Mouse (Mus musculus): ENCODE results near the gene Bpifb4. TPM values are rescaled to one million over a fixed set of nuclear protein-coding genes. Genes with fewer than 3 reads are reported as not detected.

Bpifb4 gene
- polyA plus RNA-seq, 1 experiment from 2014 or later: not detected

DNA sequence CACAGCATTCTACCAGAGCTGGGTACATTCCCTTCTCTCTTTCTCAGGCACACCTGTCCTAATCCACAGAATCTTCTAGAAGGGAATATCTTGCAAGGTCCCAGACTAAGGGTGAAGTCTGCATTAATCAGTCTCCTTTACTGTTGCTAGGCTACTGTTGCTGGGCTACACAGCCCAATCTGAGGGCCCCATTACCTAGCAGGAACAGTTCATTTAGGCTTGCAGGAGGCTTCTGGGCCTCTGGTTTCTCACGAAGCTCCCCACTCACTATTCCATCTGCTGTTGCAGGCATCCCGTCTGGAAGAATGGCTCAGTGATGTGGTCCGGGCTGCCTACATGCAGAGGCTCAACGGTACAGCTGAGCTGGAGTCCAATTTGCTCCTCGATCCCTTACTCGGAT lies 6.9 kb upstream of the Bpifb4 start:
- no peak overlapping the region for H3K4me2 ChIP-seq (ENCODE audit: low read depth, low read length)
- no peaks in the 10 kb centered on the region for H3K9me3 ChIP-seq (ENCODE audit: control insufficient read depth, low read length)
- H3K4me1 ChIP-seq (ENCODE audit: control insufficient read depth, insufficient read depth, low read length): no peaks in the 10 kb centered on the region
- H3K27ac ChIP-seq (ENCODE audit: low read depth, low read length): no peak overlapping the region
- H3K4me3 ChIP-seq (ENCODE audit: low read depth, low read length): no peak overlapping the region
- no peak for ATAC-seq (ENCODE audit: low read depth)
- no peak overlapping the region for H3K9ac ChIP-seq (replicated peaks; ENCODE audit: low read depth, low read length)
- H3K36me3 ChIP-seq (ENCODE audit: control insufficient read depth, insufficient read depth, low read length): no peaks in the 10 kb centered on the region
- no peaks in the 10 kb centered on the region for H3K27me3 ChIP-seq (ENCODE audit: control insufficient read depth, insufficient read depth, low read length)
- WGBS: 59% methylated on average over 6 of the region's 6 CpGs

DNA sequence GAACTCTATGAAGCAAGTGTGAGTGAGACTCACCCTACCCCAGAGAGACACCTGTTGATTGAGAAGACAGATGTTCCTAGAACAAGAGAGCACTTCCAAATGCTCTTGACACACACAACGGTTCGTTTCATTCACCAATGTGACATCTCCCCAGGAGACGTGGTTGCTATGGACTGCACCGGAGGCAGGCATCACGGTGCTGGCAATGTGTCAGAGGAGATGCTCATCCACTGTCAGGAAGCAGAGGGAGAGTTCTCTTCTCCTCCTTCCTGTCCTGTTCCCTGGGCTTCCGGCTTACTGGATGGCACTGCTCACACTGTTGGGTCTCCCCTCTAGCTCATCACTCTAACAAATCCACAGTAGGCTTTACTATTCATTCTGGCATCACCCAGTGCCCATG lies 4.7 kb upstream of the Bpifb4 start:
- Histone ChIP-seq H3K36me3 (ENCODE audit: control insufficient read depth, insufficient read depth, low read length) (no peaks in the 10 kb centered on the region), H3K4me3 (ENCODE audit: low read depth, low read length) (no peak overlapping the region), H3K27me3 (ENCODE audit: control insufficient read depth, insufficient read depth, low read length) (no peaks in the 10 kb centered on the region), H3K9me3 (ENCODE audit: control insufficient read depth, low read length) (no peaks in the 10 kb centered on the region), H3K27ac (ENCODE audit: low read depth, low read length) (no peak overlapping the region), H3K4me1 (ENCODE audit: control insufficient read depth, insufficient read depth, low read length) (no peaks in the 10 kb centered on the region), H3K9ac (replicated peaks; ENCODE audit: low read depth, low read length) (no peak overlapping the region), H3K4me2 (ENCODE audit: low read depth, low read length) (no peak overlapping the region)
- WGBS: 55% methylated on average over 6 of the region's 6 CpGs
- ATAC-seq (ENCODE audit: low read depth): no peak

DNA sequence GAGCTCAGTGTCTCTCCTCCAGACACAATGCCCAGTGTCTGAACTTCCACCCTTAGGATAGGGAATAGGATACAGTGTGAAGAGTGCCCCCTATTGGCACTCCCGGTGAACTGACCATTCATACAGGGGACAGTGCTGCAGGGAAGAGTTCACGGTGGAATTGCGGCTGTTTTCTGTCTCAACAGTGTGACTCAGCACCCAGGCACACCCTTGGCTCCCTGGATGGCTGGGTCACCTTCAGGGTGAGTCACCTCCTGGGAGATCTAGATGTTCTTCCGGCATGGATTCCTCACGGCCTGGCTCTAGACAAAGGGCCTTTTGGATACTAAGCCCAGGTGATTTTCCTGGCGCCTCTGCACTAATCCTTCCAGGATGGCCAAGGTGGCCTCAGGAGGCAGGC lies 2.7 kb upstream of the Bpifb4 start:
- no peaks in the 10 kb centered on the region for H3K36me3 ChIP-seq (ENCODE audit: control insufficient read depth, insufficient read depth, low read length)
- no peaks in the 10 kb centered on the region for H3K9me3 ChIP-seq (ENCODE audit: control insufficient read depth, low read length)
- ATAC-seq (ENCODE audit: low read depth): no peak
- no peak overlapping the region for H3K27ac ChIP-seq (ENCODE audit: low read depth, low read length)
- H3K27me3 ChIP-seq (ENCODE audit: control insufficient read depth, insufficient read depth, low read length): no peaks in the 10 kb centered on the region
- H3K4me2 ChIP-seq (ENCODE audit: low read depth, low read length): no peak overlapping the region
- H3K4me1 ChIP-seq (ENCODE audit: control insufficient read depth, insufficient read depth, low read length): no peaks in the 10 kb centered on the region
- 91% methylated on average over 6 of the region's 6 CpGs for WGBS
- no peak overlapping the region for H3K4me3 ChIP-seq (ENCODE audit: low read depth, low read length)
- H3K9ac ChIP-seq (replicated peaks; ENCODE audit: low read depth, low read length): no peak overlapping the region

DNA sequence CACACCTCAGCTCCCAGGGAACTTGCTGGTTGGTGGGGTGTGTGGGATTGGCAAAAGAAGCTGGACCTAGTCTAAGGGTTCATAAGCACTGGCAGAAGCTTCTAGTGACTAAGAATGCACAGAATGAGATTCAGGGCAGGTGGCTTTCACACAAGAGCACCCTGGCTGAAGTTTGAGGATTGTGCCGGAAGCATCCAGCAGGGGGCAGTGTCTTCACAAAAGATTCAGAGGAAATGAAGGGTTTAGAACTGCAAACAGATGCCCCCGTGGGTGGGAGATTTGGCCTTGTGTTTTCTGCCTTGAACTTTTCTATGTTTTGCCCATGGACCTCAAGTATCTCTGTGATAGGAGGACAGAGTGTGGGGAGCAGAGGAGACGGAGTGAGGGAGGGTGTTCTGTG lies 5.5 kb downstream of the Bpifb4 start:
- whole genome bisulfite sequencing: 39% methylated on average over 3 of the region's 3 CpGs
- Histone ChIP-seq H3K36me3 (ENCODE audit: control insufficient read depth, insufficient read depth, low read length) (no peaks in the 10 kb centered on the region), H3K9ac (replicated peaks; ENCODE audit: low read depth, low read length) (no peak overlapping the region), H3K9me3 (ENCODE audit: control insufficient read depth, low read length) (no peaks in the 10 kb centered on the region), H3K4me1 (ENCODE audit: control insufficient read depth, insufficient read depth, low read length) (no peaks in the 10 kb centered on the region), H3K27ac (ENCODE audit: low read depth, low read length) (no peak overlapping the region), H3K27me3 (ENCODE audit: control insufficient read depth, insufficient read depth, low read length) (no peaks in the 10 kb centered on the region), H3K4me3 (ENCODE audit: low read depth, low read length) (no peak overlapping the region), H3K4me2 (ENCODE audit: low read depth, low read length) (no peak overlapping the region)
- ATAC-seq (ENCODE audit: low read depth): no peak

DNA sequence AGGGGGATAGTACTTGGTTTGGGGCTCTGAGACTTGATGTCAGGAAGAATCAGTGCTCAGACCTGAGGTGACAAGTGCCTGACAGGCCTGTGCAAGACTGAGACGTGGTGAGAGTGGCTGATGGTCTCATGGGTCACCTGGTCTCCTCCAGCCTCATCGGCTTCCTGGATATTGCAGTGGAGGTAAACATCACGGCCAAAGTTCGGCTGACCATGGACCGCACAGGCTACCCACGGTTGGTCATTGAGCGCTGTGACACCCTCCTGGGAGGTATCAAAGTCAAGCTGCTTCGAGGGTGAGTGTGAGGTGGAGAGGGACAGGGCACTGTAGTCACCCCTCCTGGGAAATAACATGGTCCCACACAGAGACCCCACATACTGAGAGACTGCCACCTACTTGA lies 6.6 kb downstream of the Bpifb4 start:
- H3K4me1 ChIP-seq (ENCODE audit: control insufficient read depth, insufficient read depth, low read length): no peaks in the 10 kb centered on the region
- no peaks in the 10 kb centered on the region for H3K36me3 ChIP-seq (ENCODE audit: control insufficient read depth, insufficient read depth, low read length)
- 91% methylated on average over 8 of the region's 8 CpGs for WGBS
- H3K9me3 ChIP-seq (ENCODE audit: control insufficient read depth, low read length): no peaks in the 10 kb centered on the region
- H3K4me2 ChIP-seq (ENCODE audit: low read depth, low read length): no peak overlapping the region
- H3K9ac ChIP-seq (replicated peaks; ENCODE audit: low read depth, low read length): no peak overlapping the region
- H3K27ac ChIP-seq (ENCODE audit: low read depth, low read length): no peak overlapping the region
- H3K4me3 ChIP-seq (ENCODE audit: low read depth, low read length): no peak overlapping the region
- H3K27me3 ChIP-seq (ENCODE audit: control insufficient read depth, insufficient read depth, low read length): no peaks in the 10 kb centered on the region
- ATAC-seq (ENCODE audit: low read depth): no peak

DNA sequence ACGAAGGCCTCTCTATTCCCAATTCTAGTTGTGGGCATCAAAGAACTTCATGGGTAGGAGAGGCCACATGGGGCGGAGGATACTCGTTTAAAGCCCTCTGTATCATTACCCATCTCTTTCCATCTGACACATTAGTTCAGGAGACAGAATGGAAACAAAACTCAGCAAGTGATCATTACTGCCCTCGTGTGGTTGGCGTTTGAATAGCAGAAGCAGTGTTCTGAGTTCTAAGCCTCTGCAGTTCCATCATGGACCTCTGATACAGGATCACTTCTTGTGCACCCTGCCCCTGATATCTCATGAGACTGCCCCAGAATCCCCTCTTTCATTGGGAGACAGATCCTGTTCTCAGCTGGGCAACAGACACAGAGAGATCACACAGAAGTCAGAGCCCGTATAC lies 14.9 kb downstream of the Bpifb4 start:
- WGBS: 33% methylated on average over 6 of the region's 6 CpGs
- no peaks in the 10 kb centered on the region for H3K4me1 ChIP-seq (ENCODE audit: control insufficient read depth, insufficient read depth, low read length)
- no peak for ATAC-seq (ENCODE audit: low read depth)
- H3K36me3 ChIP-seq (ENCODE audit: control insufficient read depth, insufficient read depth, low read length): no peaks in the 10 kb centered on the region
- H3K9me3 ChIP-seq (ENCODE audit: control insufficient read depth, low read length): no peaks in the 10 kb centered on the region
- no peak overlapping the region for H3K4me3 ChIP-seq (ENCODE audit: low read depth, low read length)
- H3K27ac ChIP-seq (ENCODE audit: low read depth, low read length): no peak overlapping the region
- H3K4me2 ChIP-seq (ENCODE audit: low read depth, low read length): no peak overlapping the region
- H3K9ac ChIP-seq (replicated peaks; ENCODE audit: low read depth, low read length): no peak overlapping the region
- no peaks in the 10 kb centered on the region for H3K27me3 ChIP-seq (ENCODE audit: control insufficient read depth, insufficient read depth, low read length)

DNA sequence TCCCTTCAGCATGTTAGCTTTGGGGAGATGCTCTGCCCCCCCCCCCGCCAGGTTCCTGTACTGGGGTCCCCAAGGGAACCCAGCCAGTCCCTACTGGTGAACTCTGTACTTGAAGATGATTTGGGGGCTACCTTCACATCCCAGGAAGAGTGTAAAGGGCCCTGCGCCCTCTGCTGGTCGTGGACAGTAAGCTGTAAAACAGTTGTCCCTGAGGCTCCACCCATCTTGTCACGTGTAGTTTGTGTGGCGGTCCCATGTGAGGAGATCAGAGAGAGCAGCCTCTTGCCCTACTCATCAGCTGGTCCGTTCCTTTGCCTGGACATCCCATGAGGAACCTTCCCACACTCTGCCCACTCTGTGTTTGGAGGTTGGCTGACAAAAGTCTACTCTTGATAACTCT lies 15.8 kb downstream of the Bpifb4 start:
- no peak overlapping the region for H3K4me3 ChIP-seq (ENCODE audit: low read depth, low read length)
- H3K4me1 ChIP-seq (ENCODE audit: control insufficient read depth, insufficient read depth, low read length): no peaks in the 10 kb centered on the region
- no peaks in the 10 kb centered on the region for H3K9me3 ChIP-seq (ENCODE audit: control insufficient read depth, low read length)
- 11% methylated on average over 6 of the region's 6 CpGs for WGBS
- H3K4me2 ChIP-seq (ENCODE audit: low read depth, low read length): no peak overlapping the region
- no peaks in the 10 kb centered on the region for H3K36me3 ChIP-seq (ENCODE audit: control insufficient read depth, insufficient read depth, low read length)
- no peak for ATAC-seq (ENCODE audit: low read depth)
- no peak overlapping the region for H3K27ac ChIP-seq (ENCODE audit: low read depth, low read length)
- no peaks in the 10 kb centered on the region for H3K27me3 ChIP-seq (ENCODE audit: control insufficient read depth, insufficient read depth, low read length)
- no peak overlapping the region for H3K9ac ChIP-seq (replicated peaks; ENCODE audit: low read depth, low read length)

DNA sequence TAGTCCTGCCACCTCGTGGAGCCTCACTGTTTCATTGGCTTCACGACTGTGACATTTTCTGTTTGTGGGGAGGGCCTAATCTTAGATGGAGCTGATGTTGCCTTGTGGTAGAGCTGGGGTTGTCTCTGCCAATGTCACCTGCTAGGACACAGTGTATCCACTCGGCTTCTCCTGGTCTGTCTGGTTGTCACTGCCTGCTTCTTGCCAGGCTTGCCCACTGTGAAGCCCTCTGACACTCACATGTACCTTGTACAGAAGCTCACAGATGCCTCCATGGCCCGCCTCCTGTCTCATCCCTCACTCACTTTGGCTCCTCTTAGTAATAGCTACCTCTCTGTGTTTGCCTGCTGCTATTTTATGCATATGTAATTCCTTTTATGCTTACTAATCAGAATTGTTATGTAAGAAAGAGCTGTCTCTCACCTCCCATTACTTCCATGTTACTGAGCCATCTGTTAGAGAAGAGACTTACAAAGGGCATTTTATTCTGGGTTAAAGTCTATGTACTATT lies 24.9 kb downstream of the Bpifb4 start:
- no peak overlapping the region for H3K4me3 ChIP-seq (ENCODE audit: low read depth, low read length)
- WGBS: 71% methylated on average over 4 of the region's 4 CpGs
- H3K9me3 ChIP-seq (ENCODE audit: control insufficient read depth, low read length): no peaks in the 10 kb centered on the region
- no peak overlapping the region for H3K9ac ChIP-seq (replicated peaks; ENCODE audit: low read depth, low read length)
- no peak overlapping the region for H3K27ac ChIP-seq (ENCODE audit: low read depth, low read length)
- no peak for ATAC-seq (ENCODE audit: low read depth)
- no peaks in the 10 kb centered on the region for H3K27me3 ChIP-seq (ENCODE audit: control insufficient read depth, insufficient read depth, low read length)
- H3K36me3 ChIP-seq (ENCODE audit: control insufficient read depth, insufficient read depth, low read length): no peaks in the 10 kb centered on the region
- no peak overlapping the region for H3K4me2 ChIP-seq (ENCODE audit: low read depth, low read length)
- no peaks in the 10 kb centered on the region for H3K4me1 ChIP-seq (ENCODE audit: control insufficient read depth, insufficient read depth, low read length)

DNA sequence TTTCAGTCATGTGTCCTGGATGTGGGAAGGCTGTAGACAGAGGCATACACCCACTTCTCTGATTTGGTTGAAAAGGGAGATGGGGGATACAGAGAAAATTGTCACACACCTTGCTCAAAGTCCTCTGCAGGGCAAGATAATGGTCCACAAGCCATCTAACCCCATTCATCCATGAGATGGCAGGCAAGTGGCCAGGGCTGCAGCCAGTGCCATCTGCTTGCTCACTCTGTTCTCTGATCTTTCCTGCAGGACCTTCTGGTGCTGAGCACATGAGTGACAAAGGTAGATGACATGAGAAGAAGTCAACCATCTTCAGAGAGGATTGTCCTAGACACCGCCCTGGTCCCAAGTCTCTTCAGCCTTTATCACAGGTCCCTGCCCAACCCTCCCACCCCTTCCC lies 25.3 kb downstream of the Bpifb4 start:
- ATAC-seq (ENCODE audit: low read depth): no peak
- Histone ChIP-seq H3K4me3 (ENCODE audit: low read depth, low read length) (no peak overlapping the region), H3K27ac (ENCODE audit: low read depth, low read length) (no peak overlapping the region), H3K36me3 (ENCODE audit: control insufficient read depth, insufficient read depth, low read length) (no peaks in the 10 kb centered on the region), H3K4me2 (ENCODE audit: low read depth, low read length) (no peak overlapping the region), H3K27me3 (ENCODE audit: control insufficient read depth, insufficient read depth, low read length) (no peaks in the 10 kb centered on the region), H3K4me1 (ENCODE audit: control insufficient read depth, insufficient read depth, low read length) (no peaks in the 10 kb centered on the region), H3K9ac (replicated peaks; ENCODE audit: low read depth, low read length) (no peak overlapping the region), H3K9me3 (ENCODE audit: control insufficient read depth, low read length) (no peaks in the 10 kb centered on the region)
- WGBS: 100% methylated on average over 1 of the region's 1 CpGs

DNA sequence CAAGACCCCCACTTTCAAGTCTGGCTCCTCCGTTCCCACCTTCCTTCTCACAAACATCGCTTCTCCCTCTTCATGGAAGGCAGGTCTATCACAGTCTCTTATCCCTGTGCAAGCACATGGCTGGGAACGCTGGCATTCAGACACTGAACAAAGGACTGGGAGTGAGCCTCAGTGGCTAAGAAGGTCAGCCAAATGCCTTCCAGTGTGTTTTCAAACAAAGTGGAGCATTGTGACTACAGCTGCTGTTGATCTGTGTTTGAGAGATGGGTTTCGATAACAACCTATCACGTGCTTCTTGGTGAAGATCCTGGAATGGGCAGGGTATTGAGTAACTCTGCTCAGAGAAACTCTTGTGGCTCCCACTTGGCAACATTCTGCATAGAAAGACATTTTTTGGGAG lies 32.2 kb downstream of the Bpifb4 start:
- no peak overlapping the region for H3K4me2 ChIP-seq (ENCODE audit: low read depth, low read length)
- WGBS: 61% methylated on average over 5 of the region's 5 CpGs
- ATAC-seq (ENCODE audit: low read depth): no peak; the same call in 1 of the 2 replicates
- H3K4me1 ChIP-seq (ENCODE audit: control insufficient read depth, insufficient read depth, low read length): no peaks in the 10 kb centered on the region
- no peak overlapping the region for H3K9ac ChIP-seq (replicated peaks; ENCODE audit: low read depth, low read length)
- no peaks in the 10 kb centered on the region for H3K27me3 ChIP-seq (ENCODE audit: control insufficient read depth, insufficient read depth, low read length)
- H3K4me3 ChIP-seq (ENCODE audit: low read depth, low read length): no peak overlapping the region
- H3K36me3 ChIP-seq (ENCODE audit: control insufficient read depth, insufficient read depth, low read length): no peaks in the 10 kb centered on the region
- H3K9me3 ChIP-seq (ENCODE audit: control insufficient read depth, low read length): no peaks in the 10 kb centered on the region
- no peak overlapping the region for H3K27ac ChIP-seq (ENCODE audit: low read depth, low read length)

Data from neural tube, embryonic 14.5 days (tissue).